Mouse (Mus musculus) spleen, postnatal 0 days (tissue): ENCODE data around the gene Gm28360. TPM values are rescaled to one million over a fixed set of nuclear protein-coding genes. Genes with fewer than 3 reads are reported as not detected.

ENCODE experiments used
- polyA plus RNA-seq: library from polyadenylated mRNA; unstranded; fragments of >200 nt; fragmentation: Nextera tagmentation; extraction: Ambion mirVana; gene quantifications from 2 replicates; pipeline ENCODE4 v1.2.1, GENCODE M21; 2015

Gm28360 gene
- not detected in 2 replicates for polyA plus RNA-seq

GRCm38 (mm10) chr1:117829781-117830180, at the start of gene Gm28360:
Gene Gm28360 (plus strand): TSS chr1:117830081.

GRCm38 (mm10) chr1:117780833-117781232, 49.0 kb upstream of the Gm28360 start, which contains the start of gene B020011L13Rik:
Gene B020011L13Rik (plus strand): TSS chr1:117781133.

Other genes with a start within 250 kb of the Gm28360 start
- gene Gm28363, start 132.9 kb upstream of the Gm28360 start, polyA plus RNA-seq, result not detected in 2 replicates
- gene B020011L13Rik, start 48.9 kb upstream of the Gm28360 start, polyA plus RNA-seq, result not detected in 2 replicates
- gene Gm28168, start 97.9 kb downstream of the Gm28360 start, polyA plus RNA-seq, result not detected in 2 replicates
- gene Gm7145, start 135.9 kb downstream of the Gm28360 start, polyA plus RNA-seq, result not detected in 2 replicates